Mouse (Mus musculus): Measurements from ENCODE around the gene Slc25a21. TPM values are rescaled to one million over a fixed set of nuclear protein-coding genes. Genes with fewer than 3 reads are reported as not detected.

The Slc25a21 gene
- total RNA-seq, 2 experiments from 2014 or later, result 0.37 to 0.49 TPM

- no peak for DNase-seq (ENCODE audit: extremely low spot score in 1 of 2, low spot score in 1 of 2)
Measured at GRCm38 (mm10) chr12:56669451-56670122, 527.7 kb downstream of the Slc25a21 start.

Other genes with a start within 250 kb of the Slc25a21 start
- 10 to 100 TPM; 15.5 to 18.0 TPM for gene Prps1l3, start 32.9 kb upstream of the Slc25a21 start, total RNA-seq (2021)
- 1 to 10 TPM; 4.4 to 6.0 TPM for gene Mipol1, start 33.0 kb upstream of the Slc25a21 start, total RNA-seq (2021)

All from layer of hippocampus, postnatal 25 days (tissue).